Mouse (Mus musculus) erythroblast, embryonic 14.5 days (primary cell): ENCODE data around the gene A930002H24Rik.

ENCODE experiments used
- GATA1 ChIP-seq: IDR thresholded peaks from 2 replicates; pipeline ENCODE4 v1.6.1; 2012; ENCODE audit warnings: low read length, inconsistent platforms, mixed read lengths
- TAL1 ChIP-seq: IDR thresholded peaks from 3 replicates; pipeline ENCODE4 v1.6.1; 2012; ENCODE audit warnings: low read length, inconsistent platforms, mixed read lengths

DNA sequence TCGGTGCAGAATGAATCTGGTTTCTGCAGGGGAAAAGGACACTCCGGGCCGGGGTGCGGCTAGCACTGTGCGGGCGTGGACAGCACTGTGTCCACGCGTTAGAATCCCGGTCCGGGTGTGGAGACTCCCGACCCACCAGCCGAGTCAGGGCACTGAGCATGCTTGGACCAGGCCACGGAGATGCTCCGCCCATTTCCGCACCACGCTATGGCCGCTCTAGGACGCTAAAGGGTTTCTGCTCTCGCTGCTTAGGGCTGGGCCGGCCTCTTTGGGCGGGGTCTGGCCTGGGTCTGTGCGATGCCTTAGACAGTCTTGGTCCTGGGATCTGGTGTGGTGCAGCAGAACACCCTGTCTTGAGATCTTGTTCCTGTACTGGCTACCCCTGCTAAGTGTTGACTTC is 14.0 kb downstream of the A930002H24Rik start:
- no peak for TF ChIP-seq TAL1
- no peak for TF ChIP-seq GATA1
